Mouse (Mus musculus): Measurements from ENCODE around the gene Dusp9. TPM values are rescaled to one million over a fixed set of nuclear protein-coding genes. Genes with fewer than 3 reads are reported as not detected.

Dusp9 gene
- polyA plus RNA-seq, 1 experiment from 2014 or later: 5.0 TPM

Other genes with a start within 250 kb of the Dusp9 start
- not detected in 2 replicates for gene Gm18336, start 240.7 kb upstream of the Dusp9 start, polyA plus RNA-seq (2014; fragmentation: Nextera tagmentation; extraction: Ambion mirVana)
- gene Zfp92, start 228.3 kb upstream of the Dusp9 start, polyA plus RNA-seq (2014; fragmentation: Nextera tagmentation; extraction: Ambion mirVana): 0.09 and 0.11 TPM in 2 replicates
- gene Trex2, start 204.1 kb upstream of the Dusp9 start, polyA plus RNA-seq (2014; fragmentation: Nextera tagmentation; extraction: Ambion mirVana): 0.25 TPM in 1 of 2 replicates, not detected in the other
- 50.1 and 57.5 TPM in 2 replicates for gene Haus7, start 180.4 kb upstream of the Dusp9 start, polyA plus RNA-seq (2014; fragmentation: Nextera tagmentation; extraction: Ambion mirVana)
- gene Bgn, start 155.8 kb upstream of the Dusp9 start, polyA plus RNA-seq (2014; fragmentation: Nextera tagmentation; extraction: Ambion mirVana): 95.7 and 104 TPM in 2 replicates
- gene Atp2b3, start 136.3 kb upstream of the Dusp9 start, polyA plus RNA-seq (2014; fragmentation: Nextera tagmentation; extraction: Ambion mirVana): 0.36 and 0.38 TPM in 2 replicates
- gene Pnck, start 20.7 kb downstream of the Dusp9 start, polyA plus RNA-seq (2014; fragmentation: Nextera tagmentation; extraction: Ambion mirVana): 27.0 and 27.7 TPM in 2 replicates
- gene Slc6a8, start 33.7 kb downstream of the Dusp9 start, polyA plus RNA-seq (2014; fragmentation: Nextera tagmentation; extraction: Ambion mirVana): 11.0 and 12.2 TPM in 2 replicates
- gene Bcap31, start 76.8 kb downstream of the Dusp9 start, polyA plus RNA-seq (2014; fragmentation: Nextera tagmentation; extraction: Ambion mirVana): 254 and 260 TPM in 2 replicates
- gene Abcd1, start 77.2 kb downstream of the Dusp9 start, polyA plus RNA-seq (2014; fragmentation: Nextera tagmentation; extraction: Ambion mirVana): 19.2 and 19.6 TPM in 2 replicates
- 0.59 and 0.78 TPM in 2 replicates for gene Plxnb3, start 117.7 kb downstream of the Dusp9 start, polyA plus RNA-seq (2014; fragmentation: Nextera tagmentation; extraction: Ambion mirVana)
- gene Srpk3, start 135.0 kb downstream of the Dusp9 start, polyA plus RNA-seq (2014; fragmentation: Nextera tagmentation; extraction: Ambion mirVana): 2.3 and 2.7 TPM in 2 replicates
- 217 and 238 TPM in 2 replicates for gene Idh3g, start 147.5 kb downstream of the Dusp9 start, polyA plus RNA-seq (2014; fragmentation: Nextera tagmentation; extraction: Ambion mirVana)
- gene Ssr4, start 147.6 kb downstream of the Dusp9 start, polyA plus RNA-seq (2014; fragmentation: Nextera tagmentation; extraction: Ambion mirVana): 227 and 236 TPM in 2 replicates
- gene Pdzd4, start 185.6 kb downstream of the Dusp9 start, polyA plus RNA-seq (2014; fragmentation: Nextera tagmentation; extraction: Ambion mirVana): 1.6 and 1.9 TPM in 2 replicates

Measured in stomach, embryonic 14.5 days (tissue).